Mouse (Mus musculus): ENCODE data around the gene Ager. TPM values are rescaled to one million over a fixed set of nuclear protein-coding genes. Genes with fewer than 3 reads are reported as not detected.

The Ager gene
- polyA plus RNA-seq, 1 experiment from 2014 or later = 1.4 TPM

DNA sequence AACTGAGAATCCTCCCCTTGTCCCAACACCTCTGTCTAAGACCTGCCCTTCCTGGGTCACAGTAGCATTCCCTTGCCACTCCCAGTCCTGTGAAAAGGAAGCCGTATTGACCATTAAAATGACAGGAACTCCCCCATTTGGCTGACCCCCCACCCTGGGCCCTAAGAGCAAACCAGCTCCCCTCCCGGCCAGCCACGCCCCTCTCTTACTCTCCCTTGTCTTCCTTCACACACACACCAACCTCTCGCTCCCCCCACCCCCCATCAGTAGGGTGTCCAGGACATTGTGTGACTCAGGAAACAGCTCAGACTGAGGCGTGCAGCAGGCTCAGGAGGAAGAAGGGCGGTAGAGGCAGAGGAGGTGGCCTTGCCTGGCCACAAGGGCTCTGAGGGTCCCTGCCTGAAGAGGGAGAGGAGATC lies 33.6 kb upstream of the Ager start, which contains the start of gene Notch4:
TSS of gene Notch4 (plus strand) at position 266 of the 419 bp plus-strand sequence.
- WGBS (ENCODE audit: insufficient replicate concordance) = 17% methylated on average over 6 of the region's 6 CpGs

GRCm38 (mm10) chr17:34564796-34565195 lies 32.9 kb upstream of the Ager start:
- Histone ChIP-seq H3K9me3 (ENCODE audit: low read length) (no peaks in the 10 kb centered on the region), H3K4me2 (ENCODE audit: low read depth, low read length) (peak overlapping the region; percentile 44), H3K4me3 (ENCODE audit: low read depth, low read length) (peak overlapping the region; percentile 13; the same call in 1 of the 2 replicates), H3K9ac (replicated peaks) (no peak overlapping the region), H3K27ac (ENCODE audit: low read depth) (peak overlapping the region; percentile 64), H3K4me1 (ENCODE audit: insufficient read depth) (no peaks in the 10 kb centered on the region), H3K36me3 (replicated peaks; ENCODE audit: insufficient read depth, low read length) (no peaks in the 10 kb centered on the region), H3K27me3 (ENCODE audit: insufficient read depth, low read length) (no peaks in the 10 kb centered on the region; the same call in 1 of the 2 replicates)
- ATAC-seq (no peak), DNase-seq (no peak)
- TF ChIP-seq EP300 (IDR thresholded peaks at IDR 0.05; ENCODE audit: low read depth) (no peak), CTCF (IDR thresholded peaks at IDR 0.05; ENCODE audit: low read depth) (no peak)
- 48% methylated on average over 3 of the region's 3 CpGs for WGBS (ENCODE audit: insufficient replicate concordance)

More for the DNA sequence above, 33.6 kb upstream of the Ager start, which contains the start of gene Notch4:
- H3K27me3 ChIP-seq (ENCODE audit: insufficient read depth, low read length) = no peaks in the 10 kb centered on the region; the same call in 1 of the 2 replicates
- H3K4me1 ChIP-seq (ENCODE audit: insufficient read depth) = no peaks in the 10 kb centered on the region
- peak within 1 kb of the TSS; percentile 26; the same call in 1 of the 2 replicates for H3K9ac ChIP-seq (replicated peaks)
- DNase-seq (no peak), ATAC-seq (peak; percentile 44)
- H3K36me3 ChIP-seq (replicated peaks; ENCODE audit: insufficient read depth, low read length) = no peaks in the 10 kb centered on the region
- H3K27ac ChIP-seq (ENCODE audit: low read depth) = peak within 1 kb of the TSS; percentile 64
- peak within 1 kb of the TSS; percentile 13; the same call in 1 of the 2 replicates for H3K4me3 ChIP-seq (ENCODE audit: low read depth, low read length)
- TF ChIP-seq CTCF (IDR thresholded peaks at IDR 0.05; ENCODE audit: low read depth) (no peak), EP300 (IDR thresholded peaks at IDR 0.05; ENCODE audit: low read depth) (no peak)
- peak within 1 kb of the TSS; percentile 44 for H3K4me2 ChIP-seq (ENCODE audit: low read depth, low read length)
- no peaks in the 10 kb centered on the region for H3K9me3 ChIP-seq (ENCODE audit: low read length)

DNA sequence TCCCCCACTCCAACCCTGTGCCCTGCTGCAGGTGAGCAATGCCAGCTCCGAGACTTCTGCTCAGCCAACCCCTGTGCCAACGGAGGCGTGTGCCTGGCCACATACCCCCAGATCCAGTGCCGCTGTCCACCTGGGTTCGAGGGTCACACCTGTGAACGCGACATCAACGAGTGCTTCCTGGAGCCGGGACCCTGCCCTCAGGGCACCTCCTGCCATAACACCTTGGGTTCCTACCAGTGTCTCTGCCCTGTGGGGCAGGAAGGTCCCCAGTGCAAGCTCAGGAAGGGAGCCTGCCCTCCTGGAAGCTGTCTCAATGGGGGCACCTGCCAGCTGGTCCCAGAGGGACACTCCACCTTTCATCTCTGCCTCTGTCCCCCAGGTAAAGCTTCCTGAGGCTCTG lies 30.4 kb upstream of the Ager start:
- Histone ChIP-seq H3K9ac (replicated peaks) (no peak overlapping the region), H3K27ac (ENCODE audit: low read depth) (no peak overlapping the region), H3K36me3 (replicated peaks; ENCODE audit: insufficient read depth, low read length) (no peaks in the 10 kb centered on the region), H3K4me2 (ENCODE audit: low read depth, low read length) (no peak overlapping the region), H3K4me3 (ENCODE audit: low read depth, low read length) (no peak overlapping the region), H3K27me3 (ENCODE audit: insufficient read depth, low read length) (no peaks in the 10 kb centered on the region; the same call in 1 of the 2 replicates), H3K4me1 (ENCODE audit: insufficient read depth) (no peaks in the 10 kb centered on the region), H3K9me3 (ENCODE audit: low read length) (no peaks in the 10 kb centered on the region; the same call in 1 of the 2 replicates)
- WGBS (ENCODE audit: insufficient replicate concordance) = 69% methylated on average over 9 of the region's 9 CpGs
- ATAC-seq (no peak), DNase-seq (no peak)
- no peak for TF ChIP-seq EP300 (IDR thresholded peaks at IDR 0.05; ENCODE audit: low read depth)
- no peak for TF ChIP-seq CTCF (IDR thresholded peaks at IDR 0.05; ENCODE audit: low read depth)

DNA sequence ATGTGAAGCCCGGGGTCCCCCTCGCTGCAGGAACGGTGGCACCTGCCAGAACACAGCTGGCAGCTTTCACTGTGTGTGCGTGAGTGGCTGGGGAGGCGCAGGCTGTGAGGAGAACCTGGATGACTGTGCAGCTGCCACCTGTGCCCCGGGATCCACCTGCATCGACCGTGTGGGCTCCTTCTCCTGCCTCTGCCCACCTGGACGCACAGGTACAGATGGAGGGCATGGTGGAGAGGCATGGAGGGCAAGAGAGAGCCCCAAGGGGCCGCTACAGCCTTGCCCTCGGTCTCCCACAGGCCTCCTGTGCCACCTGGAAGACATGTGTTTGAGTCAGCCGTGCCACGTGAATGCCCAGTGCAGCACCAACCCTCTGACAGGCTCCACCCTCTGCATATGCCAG lies 29.2 kb upstream of the Ager start:
- ATAC-seq (no peak), DNase-seq (no peak)
- H3K27me3 ChIP-seq (ENCODE audit: insufficient read depth, low read length) = no peaks in the 10 kb centered on the region; the same call in 1 of the 2 replicates
- WGBS (ENCODE audit: insufficient replicate concordance) = 77% methylated on average over 13 of the region's 13 CpGs
- H3K4me2 ChIP-seq (ENCODE audit: low read depth, low read length) = no peak overlapping the region
- no peak overlapping the region for H3K9ac ChIP-seq (replicated peaks)
- H3K27ac ChIP-seq (ENCODE audit: low read depth) = no peak overlapping the region
- no peaks in the 10 kb centered on the region for H3K4me1 ChIP-seq (ENCODE audit: insufficient read depth)
- H3K36me3 ChIP-seq (replicated peaks; ENCODE audit: insufficient read depth, low read length) = no peaks in the 10 kb centered on the region
- TF ChIP-seq EP300 (IDR thresholded peaks at IDR 0.05; ENCODE audit: low read depth) (no peak), CTCF (IDR thresholded peaks at IDR 0.05; ENCODE audit: low read depth) (no peak)
- H3K9me3 ChIP-seq (ENCODE audit: low read length) = no peaks in the 10 kb centered on the region; the same call in 1 of the 2 replicates
- no peak overlapping the region for H3K4me3 ChIP-seq (ENCODE audit: low read depth, low read length)

- no peak overlapping the region for H3K4me3 ChIP-seq (ENCODE audit: low read depth, low read length)
- H3K4me1 ChIP-seq (ENCODE audit: insufficient read depth) = no peaks in the 10 kb centered on the region
- no peak overlapping the region for H3K9ac ChIP-seq (replicated peaks)
- H3K27me3 ChIP-seq (ENCODE audit: insufficient read depth, low read length) = no peaks in the 10 kb centered on the region; the same call in 1 of the 2 replicates
- no peaks in the 10 kb centered on the region; the same call in 1 of the 2 replicates for H3K9me3 ChIP-seq (ENCODE audit: low read length)
- no peak for ATAC-seq
- DNase-seq = no peak
- no peak for TF ChIP-seq EP300 (IDR thresholded peaks at IDR 0.05; ENCODE audit: low read depth)
- no peak for TF ChIP-seq CTCF (IDR thresholded peaks at IDR 0.05; ENCODE audit: low read depth)
- H3K36me3 ChIP-seq (replicated peaks; ENCODE audit: insufficient read depth, low read length) = no peaks in the 10 kb centered on the region
- no peak overlapping the region for H3K4me2 ChIP-seq (ENCODE audit: low read depth, low read length)
- H3K27ac ChIP-seq (ENCODE audit: low read depth) = no peak overlapping the region
- 82% methylated on average over 4 of the region's 4 CpGs for WGBS (ENCODE audit: insufficient replicate concordance)
Measured at GRCm38 (mm10) chr17:34569919-34570318, 27.7 kb upstream of the Ager start.

- H3K4me3 ChIP-seq (ENCODE audit: low read depth, low read length) = no peak overlapping the region
- no peak for DNase-seq
- H3K27me3 ChIP-seq (ENCODE audit: insufficient read depth, low read length) = no peaks in the 10 kb centered on the region; the same call in 1 of the 2 replicates
- H3K9ac ChIP-seq (replicated peaks) = no peak overlapping the region
- TF ChIP-seq CTCF (IDR thresholded peaks at IDR 0.05; ENCODE audit: low read depth) = peak; percentile 85
- TF ChIP-seq EP300 (IDR thresholded peaks at IDR 0.05; ENCODE audit: low read depth) = no peak
- no peak overlapping the region for H3K4me2 ChIP-seq (ENCODE audit: low read depth, low read length)
- no peak for ATAC-seq
- no peak overlapping the region for H3K27ac ChIP-seq (ENCODE audit: low read depth)
- H3K36me3 ChIP-seq (replicated peaks; ENCODE audit: insufficient read depth, low read length) = no peaks in the 10 kb centered on the region
- 29% methylated on average over 5 of the region's 5 CpGs for WGBS (ENCODE audit: insufficient replicate concordance)
- H3K4me1 ChIP-seq (ENCODE audit: insufficient read depth) = no peaks in the 10 kb centered on the region
- no peaks in the 10 kb centered on the region; the same call in 1 of the 2 replicates for H3K9me3 ChIP-seq (ENCODE audit: low read length)
Measured at GRCm38 (mm10) chr17:34571875-34572274, 25.8 kb upstream of the Ager start.

Measured in liver, postnatal 0 days (tissue).